Mouse (Mus musculus): ENCODE data around the gene Slc22a14.
A peak's percentile ranks its signal among the peaks of the same experiment; 100 is the strongest.

Slc22a14 gene

GRCm38 (mm10) chr9:119355943-119356342 is 9.4 kb downstream of the Slc22a14 start:
- DNase-seq: no peak

GRCm38 (mm10) chr9:119353926-119354325 is 11.4 kb downstream of the Slc22a14 start:
- DNase-seq: no peak

- DNase-seq: peak; percentile 53 to 80
Measured at GRCm38 (mm10) chr9:119352060-119352459, 13.3 kb downstream of the Slc22a14 start.

GRCm38 (mm10) chr9:119350947-119351705 is 14.2 kb downstream of the Slc22a14 start:
- DNase-seq: no peak

GRCm38 (mm10) chr9:119350531-119350930 is 14.8 kb downstream of the Slc22a14 start:
- no peak for DNase-seq

- DNase-seq: no peak
Measured at GRCm38 (mm10) chr9:119346376-119346775, 19.0 kb downstream of the Slc22a14 start.

GRCm38 (mm10) chr9:119342728-119343127 is 22.6 kb downstream of the Slc22a14 start:
- DNase-seq: no peak

- DNase-seq: peak; percentile 87 to 88
Measured at GRCm38 (mm10) chr9:119340909-119341816, 24.2 kb downstream of the Slc22a14 start, which contains the start of gene Myd88. Gene Myd88, minus strand, starts transcription at chr9:119341411.

- no peak for DNase-seq
Measured at GRCm38 (mm10) chr9:119340212-119340580, 25.2 kb downstream of the Slc22a14 start.

- DNase-seq: peak; percentile 54 to 68
Measured at GRCm38 (mm10) chr9:119339558-119340211, 25.7 kb downstream of the Slc22a14 start, which contains the start of gene Acaa1a. Gene Acaa1a, plus strand, starts transcription at chr9:119339676.

GRCm38 (mm10) chr9:119339106-119339505 is 26.2 kb downstream of the Slc22a14 start:
- no peak for DNase-seq

GRCm38 (mm10) chr9:119338350-119338749 is 27.0 kb downstream of the Slc22a14 start:
- DNase-seq: no peak

GRCm38 (mm10) chr9:119337842-119338241 is 27.5 kb downstream of the Slc22a14 start:
- no peak for DNase-seq

- DNase-seq: no peak
Measured at GRCm38 (mm10) chr9:119335571-119335970, 29.8 kb downstream of the Slc22a14 start.

GRCm38 (mm10) chr9:119334834-119335233 is 30.5 kb downstream of the Slc22a14 start:
- no peak for DNase-seq

GRCm38 (mm10) chr9:119334324-119334723 is 31.0 kb downstream of the Slc22a14 start:
- DNase-seq: peak; percentile 33

GRCm38 (mm10) chr9:119330186-119330963 is 35.0 kb downstream of the Slc22a14 start:
- no peak for DNase-seq

GRCm38 (mm10) chr9:119328488-119328887 is 36.9 kb downstream of the Slc22a14 start:
- DNase-seq: no peak

- no peak for DNase-seq
Measured at GRCm38 (mm10) chr9:119324130-119324529, 41.2 kb downstream of the Slc22a14 start.

- no peak for DNase-seq
Measured at GRCm38 (mm10) chr9:119323260-119323645, 42.1 kb downstream of the Slc22a14 start.

- DNase-seq: peak; percentile 96 to 98
Measured at GRCm38 (mm10) chr9:119322289-119323259, 42.8 kb downstream of the Slc22a14 start, which contains the start of gene Oxsr1. Gene Oxsr1, minus strand, starts transcription at chr9:119322427.

Measured in spleen, adult 18-20 months (tissue).